Comparison of ENCODE assay signal across 8 mouse cellular contexts in genomic region chr3:20154531-20155367, GRCm38 (mm10). TPM values are rescaled to one million over a fixed set of nuclear protein-coding genes. Genes with fewer than 3 reads are reported as not detected.
DNase-seq lines count a peak whose midpoint lies in the region.

Gyg (minus strand) TSS chr3:20155317.

- WGBS in hindbrain, embryonic 10.5 days: 2% methylated on average over 73 of the region's 73 CpGs

- H3K27me3 ChIP-seq in hindbrain, embryonic 10.5 days (ENCODE audit: insufficient read depth, poor library complexity, severe bottlenecking): peaks cover 7% of the 10 kb centered on the region; the same call in 1 of the 2 replicates

- DNase-seq in NIH3T3 (ENCODE audit: low read depth): peak; percentile 72
- DNase-seq in cerebellum, adult 9-10 months: peak; percentile 27
- DNase-seq in frontal cortex, adult 2 months (ENCODE audit: extremely low spot score in 1 of 2, low spot score in 1 of 2): peak in 1 of 2 experiments; percentile 43
- DNase-seq in hindbrain, embryonic 10.5 days (ENCODE audit: low spot score): peak; percentile 59
- DNase-seq in layer of hippocampus, postnatal 10 days (ENCODE audit: low spot score in 2 of 2): peak; percentile 46 to 65
- peak; percentile 67 for DNase-seq in lung, postnatal 14 days
- DNase-seq in ovary, postnatal 36 days (ENCODE audit: low spot score): peak; percentile 69
- peak; percentile 84 for DNase-seq in thymus, postnatal 14 days

- peak within 1 kb of the TSS; percentile 81 for H3K4me3 ChIP-seq in hindbrain, embryonic 10.5 days

- H3K27ac ChIP-seq in hindbrain, embryonic 10.5 days: peak within 1 kb of the TSS; percentile 86

- peaks cover 14% of the 10 kb centered on the region; the same call in 1 of the 2 replicates for H3K4me1 ChIP-seq in hindbrain, embryonic 10.5 days (replicated peaks)

- peaks cover 6% of the 10 kb centered on the region; the same call in 1 of the 2 replicates for H3K9me3 ChIP-seq in hindbrain, embryonic 10.5 days

- H3K36me3 ChIP-seq in hindbrain, embryonic 10.5 days: no peaks in the 10 kb centered on the region

RNA-seq across cellular contexts. Expression of gene Gyg, which starts in this region (rescaled TPM):
- 34.6 and 39.6 TPM in 2 replicates for polyA plus RNA-seq in frontal cortex, adult 2 months (2012; rRNA removed)
- polyA plus RNA-seq in hindbrain, embryonic 10.5 days (2016; fragmentation: Nextera tagmentation; extraction: Ambion mirVana): 28.7 and 36.8 TPM in 2 replicates
- total RNA-seq in layer of hippocampus, postnatal 10 days (2021): 10 to 100 TPM; 52.0 to 59.4 TPM
